Mouse (Mus musculus) neural tube, embryonic 14.5 days (tissue): ENCODE measurements around the gene Spock1. TPM values are rescaled to one million over a fixed set of nuclear protein-coding genes. Genes with fewer than 3 reads are reported as not detected.

ENCODE experiments used
- ATAC-seq: fragments of 200-750 bp; cut with Nextera tagmentation; 2 replicates; pipeline ENCODE4 v1.8.0; 2017; ENCODE audit warnings: low read depth, mild to moderate bottlenecking, moderate TSS enrichment, moderate library complexity
- H3K27ac ChIP-seq: fragments of 300-500 bp; sonication (generic); 2 replicates; pipeline ENCODE4 v1.5.1; 2014; ENCODE audit warnings: low read depth, mild to moderate bottlenecking, control low read depth, low read length, moderate library complexity, mixed read lengths
- H3K27me3 ChIP-seq: fragments of 300-500 bp; sonication (generic); 2 replicates; pipeline ENCODE4 v1.6.1; 2014; ENCODE audit warnings: low read length; ENCODE audit not compliant: control insufficient read depth, insufficient read depth
- H3K36me3 ChIP-seq: fragments of 300-500 bp; sonication (generic); 2 replicates; pipeline ENCODE4 v1.6.1; 2014; ENCODE audit warnings: low read length, mixed read lengths; ENCODE audit not compliant: control insufficient read depth, insufficient read depth
- H3K4me1 ChIP-seq: fragments of 300-500 bp; sonication (generic); 2 replicates; pipeline ENCODE4 v1.6.1; 2014; ENCODE audit warnings: low read length; ENCODE audit not compliant: control insufficient read depth, insufficient read depth
- H3K4me2 ChIP-seq: fragments of 300-500 bp; sonication (generic); 2 replicates; pipeline ENCODE4 v1.6.1; 2014; ENCODE audit warnings: mild to moderate bottlenecking, low read depth, low read length, control low read depth
- H3K4me3 ChIP-seq: fragments of 300-500 bp; sonication (generic); 2 replicates; pipeline ENCODE4 v1.5.1; 2014; ENCODE audit warnings: low read depth, low read length, control low read depth, mixed read lengths
- H3K9ac ChIP-seq: fragments of 300-500 bp; sonication (generic); replicated peaks from 2 replicates; pipeline ENCODE4 v1.6.1; 2014; ENCODE audit warnings: low read depth, mild to moderate bottlenecking, control low read depth, low read length, mixed read lengths
- H3K9me3 ChIP-seq: fragments of 300-500 bp; sonication (generic); 2 replicates; pipeline ENCODE4 v1.6.1; 2016; ENCODE audit warnings: low read length; ENCODE audit not compliant: control insufficient read depth
- WGBS: fragments of 180-500 bp; shearing (Covaris S2); extraction: QIAGEN DNeasy Blood & Tissue Kit; methylation state at CpG from one replicate; pipeline ENCODE4 v1.1.7; 2014; 5-methylcytosine and 5-hydroxymethylcytosine counted together
- polyA plus RNA-seq: library from polyadenylated mRNA; unstranded; fragments of >200 nt; fragmentation: Nextera tagmentation; extraction: Ambion mirVana; gene quantifications from 2 replicates; pipeline ENCODE4 v1.2.1, GENCODE M21; 2014

The Spock1 gene
- polyA plus RNA-seq, 1 experiment from 2014 or later, result 157 TPM

- Histone ChIP-seq H3K4me2 (no peak overlapping the region), H3K4me3 (no peak overlapping the region), H3K9ac (no peak overlapping the region), H3K27me3 (no peaks in the 10 kb centered on the region), H3K27ac (no peak overlapping the region), H3K4me1 (no peaks in the 10 kb centered on the region), H3K36me3 (no peaks in the 10 kb centered on the region), H3K9me3 (no peaks in the 10 kb centered on the region)
- no peak for ATAC-seq
- 97% methylated on average over 1 of the region's 1 CpGs for WGBS
These were observed 493.4 kb downstream of the Spock1 start for GRCm38 (mm10) chr13:57414716-57415115.

- H3K9ac ChIP-seq, result no peak overlapping the region
- no peak for ATAC-seq
- H3K27me3 ChIP-seq, result no peaks in the 10 kb centered on the region
- H3K9me3 ChIP-seq, result no peaks in the 10 kb centered on the region
- H3K36me3 ChIP-seq, result no peaks in the 10 kb centered on the region
- H3K27ac ChIP-seq, result no peak overlapping the region
- H3K4me3 ChIP-seq, result no peak overlapping the region
- H3K4me2 ChIP-seq, result no peak overlapping the region
- no peaks in the 10 kb centered on the region for H3K4me1 ChIP-seq
- WGBS, result 57% methylated on average over 4 of the region's 4 CpGs
These were observed 500.5 kb downstream of the Spock1 start for GRCm38 (mm10) chr13:57407666-57408065.

DNA sequence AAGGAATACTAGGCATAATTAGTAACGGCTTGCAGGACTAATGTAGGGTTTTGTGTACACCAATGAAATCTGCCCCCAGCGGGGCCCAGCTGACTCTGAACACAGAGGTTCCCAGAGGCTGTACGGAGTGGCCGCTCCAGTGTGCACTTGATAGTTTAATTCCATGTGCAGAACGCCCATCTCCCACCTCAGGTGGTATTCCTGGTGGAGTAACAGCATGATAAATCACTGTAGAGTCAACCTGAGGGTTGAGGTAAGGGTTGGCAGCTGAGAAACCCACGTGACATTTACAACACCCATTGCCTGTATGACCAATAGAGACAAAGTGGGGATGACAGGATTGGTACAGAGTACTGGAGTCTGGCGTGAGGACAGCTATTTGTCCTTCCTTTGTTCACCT, 505.7 kb downstream of the Spock1 start:
- no peaks in the 10 kb centered on the region for H3K27me3 ChIP-seq
- H3K4me2 ChIP-seq, result no peak overlapping the region
- H3K4me1 ChIP-seq, result no peaks in the 10 kb centered on the region
- no peak overlapping the region for H3K27ac ChIP-seq
- 78% methylated on average over 7 of the region's 7 CpGs for WGBS
- no peaks in the 10 kb centered on the region for H3K36me3 ChIP-seq
- H3K4me3 ChIP-seq, result no peak overlapping the region
- no peak for ATAC-seq
- H3K9me3 ChIP-seq, result no peaks in the 10 kb centered on the region
- H3K9ac ChIP-seq, result no peak overlapping the region

DNA sequence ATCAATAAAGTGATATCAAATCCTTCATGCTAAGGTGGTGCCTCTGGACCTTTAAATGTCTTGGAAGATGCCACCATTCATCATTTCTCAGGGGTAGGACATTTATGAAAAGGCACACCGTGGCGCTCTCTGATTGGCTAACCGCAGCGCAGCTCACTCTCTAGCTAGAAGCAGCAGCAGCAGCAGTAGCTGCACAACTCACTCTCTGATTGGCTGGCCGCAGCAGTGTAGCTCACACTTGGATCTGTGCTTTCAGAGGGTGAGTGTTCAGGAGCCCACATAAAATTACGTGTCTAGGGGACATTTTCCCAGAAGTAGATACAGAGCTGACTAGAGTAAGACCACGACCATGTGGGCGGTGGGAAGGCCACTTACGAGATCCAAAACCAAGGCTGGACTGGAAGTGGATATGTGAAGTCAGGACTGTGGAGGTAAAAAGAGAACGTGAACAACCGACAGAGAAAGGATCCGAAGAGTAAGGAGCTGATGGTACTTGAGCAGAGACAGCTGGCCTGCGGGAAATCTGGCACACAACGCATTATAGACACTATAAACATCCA, 535.9 kb downstream of the Spock1 start:
- WGBS, result 92% methylated on average over 14 of the region's 14 CpGs
- no peak overlapping the region for H3K9ac ChIP-seq
- no peak for ATAC-seq

More for the DNA sequence above, 535.9 kb downstream of the Spock1 start:
- Histone ChIP-seq H3K4me1 (no peaks in the 10 kb centered on the region), H3K4me3 (no peak overlapping the region), H3K27me3 (no peaks in the 10 kb centered on the region), H3K4me2 (no peak overlapping the region), H3K9me3 (no peaks in the 10 kb centered on the region), H3K27ac (no peak overlapping the region), H3K36me3 (no peaks in the 10 kb centered on the region)

Other genes with a start within 250 kb of the Spock1 start
- gene Klhl3, start 205.3 kb upstream of the Spock1 start, polyA plus RNA-seq, result 15.2 and 17.6 TPM in 2 replicates
- gene Hnrnpa0, start 220.2 kb upstream of the Spock1 start, polyA plus RNA-seq, result 52.4 and 55.9 TPM in 2 replicates
- 62.6 and 69.7 TPM in 2 replicates for gene Idnk, start 249.3 kb upstream of the Spock1 start, polyA plus RNA-seq